Mouse (Mus musculus) liver, adult 2 months (tissue): ENCODE results near the gene Dicer1.

Experiments
- CTCF ChIP-seq: fragments of 200-500 bp; IDR thresholded peaks from 2 replicates; pipeline ENCODE4 v1.5.1; 2011; ENCODE audit warnings: low read depth, low read length, control low read depth
- POLR2A ChIP-seq: fragments of 200-500 bp; IDR thresholded peaks from 2 replicates; pipeline ENCODE4 v1.6.1; 2011; ENCODE audit warnings: low read length, control low read depth; ENCODE audit not compliant: insufficient read depth; ENCODE audit errors: extremely low read depth

- TF ChIP-seq CTCF, result no peak
- no peak for TF ChIP-seq POLR2A
These were observed 78.8 kb downstream of the Dicer1 start for GRCm38 (mm10) chr12:104672976-104673375.
